Mouse (Mus musculus) cerebellum, adult 2 months (tissue): ENCODE measurements around the gene Rps27. TPM values are rescaled to one million over a fixed set of nuclear protein-coding genes. Genes with fewer than 3 reads are reported as not detected.

Source experiments
- DNase-seq, 2 experiments: peaks; one replicate each; pipeline ENCODE4 v3.0.0; 2021
- H3K27ac ChIP-seq: fragments of 200-500 bp; 2 replicates; pipeline ENCODE4 v1.5.1; 2012; ENCODE audit warnings: low read length, control low read depth, inconsistent platforms; ENCODE audit not compliant: insufficient read depth
- H3K27me3 ChIP-seq: fragments of 200-500 bp; 2 replicates; pipeline ENCODE4 v1.6.1; 2012; ENCODE audit warnings: inconsistent platforms, mild to moderate bottlenecking, low read length, moderate library complexity; ENCODE audit not compliant: control insufficient read depth, insufficient read depth
- H3K4me1 ChIP-seq: fragments of 200-500 bp; 2 replicates; pipeline ENCODE4 v1.6.1; 2011; ENCODE audit warnings: low read length; ENCODE audit not compliant: control insufficient read depth, insufficient read depth
- H3K4me3 ChIP-seq: fragments of 200-500 bp; replicated peaks from 2 replicates; pipeline ENCODE3; 2011; ENCODE audit warnings: mild to moderate bottlenecking, low read depth, low read length, control low read depth; ENCODE audit not compliant: insufficient read depth
- CTCF ChIP-seq: fragments of 200-500 bp; IDR thresholded peaks from 2 replicates; pipeline ENCODE4 v1.5.1; 2011; ENCODE audit warnings: low read depth, mild to moderate bottlenecking, control low read depth, low read length, moderate library complexity, borderline replicate concordance; ENCODE audit not compliant: insufficient read depth
- POLR2A ChIP-seq: fragments of 200-500 bp; IDR thresholded peaks from 2 replicates; pipeline ENCODE4 v1.6.1; 2011; ENCODE audit warnings: low read length, control low read depth, borderline replicate concordance; ENCODE audit not compliant: insufficient read depth
- WGBS: fragments of 180-500 bp; shearing (Covaris S2); methylation state at CpG from one replicate; pipeline ENCODE4 v1.1.7; 2018; 5-methylcytosine and 5-hydroxymethylcytosine counted together
- polyA plus RNA-seq: library from polyadenylated mRNA; depleted of rRNA; stranded (reverse); fragments of >200 nt; gene quantifications from 2 replicates; pipeline ENCODE4 v1.2.3, GENCODE M21; 2012

Gene Rps27
- polyA plus RNA-seq, 1 experiment: 1,060 TPM

DNA sequence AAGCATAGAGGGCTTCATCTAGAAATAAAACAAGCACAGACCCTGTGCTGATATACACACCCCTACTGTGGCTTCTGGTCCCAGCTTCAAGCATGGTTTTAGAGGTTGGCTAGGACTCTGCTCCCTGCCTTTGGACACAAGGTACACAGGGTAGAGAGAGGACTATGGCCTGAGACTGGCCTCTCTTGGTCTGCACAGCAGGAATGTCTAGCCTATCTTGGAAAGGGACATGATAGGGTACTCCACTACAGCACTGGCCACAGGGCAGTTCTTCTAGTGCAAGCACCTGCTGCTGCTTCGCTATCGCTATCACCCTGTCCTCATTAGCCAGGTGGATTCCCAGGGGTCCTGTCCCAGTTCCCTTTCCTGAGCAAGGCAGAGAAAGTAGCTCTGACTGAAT is 27.8 kb upstream of the Rps27 start:
- Histone ChIP-seq H3K4me1 (no peaks in the 10 kb centered on the region), H3K27me3 (no peaks in the 10 kb centered on the region), H3K4me3 (no peak overlapping the region), H3K27ac (no peak overlapping the region)
- DNase-seq: no peak
- TF ChIP-seq POLR2A: no peak
- no peak for TF ChIP-seq CTCF
- WGBS: 81% methylated on average over 2 of the region's 2 CpGs

DNA sequence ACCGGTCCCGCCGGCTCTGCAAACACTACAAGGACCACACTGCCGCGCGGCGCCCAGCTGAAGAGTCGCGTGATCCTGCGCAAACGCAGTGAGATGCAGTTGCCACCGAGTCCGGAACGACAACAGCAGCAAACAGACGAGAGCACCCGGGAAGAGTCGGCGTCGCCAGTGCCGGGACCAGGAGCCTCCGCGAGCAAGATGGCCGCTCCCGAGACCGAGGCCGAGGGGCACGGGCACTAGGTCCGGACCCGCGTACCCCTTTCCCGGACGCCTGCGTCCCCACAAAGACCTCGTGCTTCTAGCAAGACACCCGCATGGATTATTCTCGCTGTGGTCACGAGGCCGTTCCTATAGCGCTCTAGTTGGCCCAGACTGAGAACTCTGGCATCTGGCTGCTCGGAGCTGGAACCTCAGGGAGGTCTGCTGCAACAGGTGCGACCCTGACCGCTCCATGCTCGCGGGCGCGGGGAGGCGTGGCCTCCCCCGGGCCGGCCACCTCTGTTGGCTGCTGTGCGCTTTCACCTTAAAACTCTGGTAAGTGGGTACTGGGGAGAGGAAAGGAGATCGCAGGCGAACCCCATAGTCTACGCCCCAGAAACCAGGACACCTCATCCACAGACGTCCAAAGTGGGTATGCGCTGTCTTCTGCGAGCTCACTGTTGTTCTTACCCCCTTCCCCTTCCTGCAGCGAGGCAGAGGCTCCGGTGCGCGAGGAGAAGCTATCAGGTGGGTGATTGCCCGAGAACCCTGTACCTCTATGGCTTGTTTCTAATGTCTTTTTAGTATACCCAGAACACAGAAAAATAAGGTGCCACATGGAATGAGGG is 18.3 kb upstream of the Rps27 start, which contains the start of gene Jtb:
Jtb (plus strand) TSS at position 91 of the 827 bp plus-strand sequence.
- Histone ChIP-seq H3K4me1 (no peaks in the 10 kb centered on the region), H3K27me3 (no peaks in the 10 kb centered on the region), H3K4me3 (peak within 1 kb of the TSS; percentile 70), H3K27ac (no peak within 1 kb of the TSS)
- peak; percentile 93 to 95 for DNase-seq
- TF ChIP-seq POLR2A: peak; percentile 75
- no peak for TF ChIP-seq CTCF
- WGBS: under 1% methylated on average over 61 of the region's 61 CpGs

DNA sequence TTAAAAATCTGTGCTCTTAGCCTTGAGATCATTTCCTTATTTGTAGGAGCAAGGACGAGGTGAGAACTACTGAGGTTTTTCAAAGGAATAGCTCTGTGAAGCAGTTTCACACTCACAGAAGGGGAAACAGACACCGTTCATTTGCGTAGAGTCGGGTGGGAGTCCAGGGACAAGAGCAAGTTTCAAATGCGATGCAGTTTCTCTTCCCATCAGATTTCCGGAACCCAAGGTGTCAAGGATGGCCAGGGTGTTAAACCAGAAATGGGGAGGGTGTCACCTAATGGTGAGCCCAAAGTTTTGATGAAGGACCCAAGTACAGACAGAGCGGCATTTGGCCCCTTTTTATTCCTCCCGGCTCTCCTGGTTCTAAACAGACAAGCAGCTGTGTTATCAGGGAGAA is 17.6 kb upstream of the Rps27 start:
- no peaks in the 10 kb centered on the region for H3K4me1 ChIP-seq
- H3K27ac ChIP-seq: no peak overlapping the region
- no peak for DNase-seq
- peak overlapping the region; percentile 70 for H3K4me3 ChIP-seq
- 15% methylated on average over 8 of the region's 8 CpGs for WGBS
- no peak for TF ChIP-seq POLR2A
- no peak for TF ChIP-seq CTCF
- no peaks in the 10 kb centered on the region for H3K27me3 ChIP-seq

GRCm38 (mm10) chr3:90224331-90224730 is 10.9 kb upstream of the Rps27 start:
- WGBS: 69% methylated on average over 10 of the region's 10 CpGs
- Histone ChIP-seq H3K27me3 (no peaks in the 10 kb centered on the region), H3K27ac (no peak overlapping the region), H3K4me1 (no peaks in the 10 kb centered on the region; the same call in 1 of the 2 replicates), H3K4me3 (no peak overlapping the region)
- no peak for DNase-seq
- TF ChIP-seq CTCF: no peak
- no peak for TF ChIP-seq POLR2A

DNA sequence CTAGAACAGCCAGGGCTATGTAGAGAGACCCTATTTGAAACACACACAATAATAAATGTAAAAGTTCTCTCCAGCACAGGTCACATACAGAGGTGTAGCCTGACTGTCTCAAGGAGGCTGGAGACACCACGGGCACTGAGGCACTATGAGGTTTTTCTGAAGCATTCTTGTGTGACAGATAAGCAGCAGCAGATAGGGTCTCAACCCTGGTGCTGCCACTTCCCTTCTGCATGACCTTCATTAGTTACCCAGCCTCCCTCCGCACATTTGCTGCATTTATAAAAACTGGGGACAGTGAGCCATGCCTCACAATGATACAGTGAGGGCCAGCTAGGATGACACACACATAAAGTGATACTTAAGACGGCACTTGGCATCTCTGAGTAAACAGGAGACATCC is 9.5 kb upstream of the Rps27 start:
- no peak for TF ChIP-seq CTCF
- no peak for TF ChIP-seq POLR2A
- no peaks in the 10 kb centered on the region; the same call in 1 of the 2 replicates for H3K4me1 ChIP-seq
- H3K27ac ChIP-seq: no peak overlapping the region
- WGBS: 90% methylated on average over 3 of the region's 3 CpGs
- DNase-seq: no peak
- no peak overlapping the region for H3K4me3 ChIP-seq
- no peaks in the 10 kb centered on the region for H3K27me3 ChIP-seq

DNA sequence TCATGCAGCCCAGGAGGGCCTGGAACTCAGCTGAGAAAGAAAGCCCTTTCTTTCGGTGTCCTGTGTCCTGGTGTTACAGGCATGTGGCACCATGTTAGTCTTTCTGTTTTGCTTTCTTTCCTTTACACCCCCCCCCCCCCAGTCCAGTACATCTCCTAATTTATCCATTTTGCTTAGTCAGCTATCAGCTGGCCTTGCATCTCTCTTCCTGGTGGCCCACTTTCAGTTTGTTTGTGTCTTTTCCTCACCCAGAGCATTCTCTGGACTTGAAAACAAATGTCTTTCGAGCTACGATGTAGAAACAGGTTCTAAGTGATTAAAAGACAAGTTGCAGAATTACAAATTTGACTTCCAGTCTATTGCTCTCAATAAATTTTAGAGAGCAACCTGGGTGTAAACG is 9.0 kb upstream of the Rps27 start:
- Histone ChIP-seq H3K27ac (no peak overlapping the region), H3K4me3 (no peak overlapping the region), H3K27me3 (no peaks in the 10 kb centered on the region), H3K4me1 (no peaks in the 10 kb centered on the region; the same call in 1 of the 2 replicates)
- 90% methylated on average over 4 of the region's 4 CpGs for WGBS
- TF ChIP-seq POLR2A (no peak), CTCF (no peak)
- DNase-seq: no peak

DNA sequence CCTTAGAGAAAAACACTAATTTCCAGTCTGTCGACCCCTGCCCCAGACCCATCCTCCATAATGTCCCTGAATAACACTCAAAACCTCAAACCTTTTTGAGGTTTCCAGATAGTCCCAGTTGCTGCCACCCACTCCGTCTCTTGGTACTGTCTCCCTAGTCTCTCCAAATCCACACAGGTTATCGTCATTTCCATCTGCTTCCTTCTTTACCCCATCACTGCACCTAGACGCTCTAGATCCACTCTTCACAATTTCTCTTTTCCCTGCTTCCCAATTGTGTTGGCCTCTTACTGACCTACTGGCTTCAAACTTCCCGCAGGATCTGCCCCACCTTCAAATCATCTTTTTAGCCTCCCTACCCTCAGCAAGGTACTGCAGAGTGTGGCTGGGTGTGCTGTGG is 7.7 kb upstream of the Rps27 start:
- TF ChIP-seq POLR2A (no peak), CTCF (no peak)
- no peak overlapping the region for H3K27ac ChIP-seq
- 45% methylated on average over 5 of the region's 5 CpGs for WGBS
- no peaks in the 10 kb centered on the region for H3K27me3 ChIP-seq
- no peaks in the 10 kb centered on the region; the same call in 1 of the 2 replicates for H3K4me1 ChIP-seq
- H3K4me3 ChIP-seq: no peak overlapping the region
- no peak for DNase-seq

- H3K4me3 ChIP-seq: peak overlapping the region; percentile 37
- TF ChIP-seq POLR2A: no peak
- no peak for TF ChIP-seq CTCF
- no peaks in the 10 kb centered on the region; the same call in 1 of the 2 replicates for H3K4me1 ChIP-seq
- peak; percentile 50 to 51 for DNase-seq
- WGBS: 2% methylated on average over 20 of the region's 20 CpGs
- no peak overlapping the region for H3K27ac ChIP-seq
- no peaks in the 10 kb centered on the region for H3K27me3 ChIP-seq
These were observed 7.1 kb upstream of the Rps27 start for GRCm38 (mm10) chr3:90220531-90220951.

DNA sequence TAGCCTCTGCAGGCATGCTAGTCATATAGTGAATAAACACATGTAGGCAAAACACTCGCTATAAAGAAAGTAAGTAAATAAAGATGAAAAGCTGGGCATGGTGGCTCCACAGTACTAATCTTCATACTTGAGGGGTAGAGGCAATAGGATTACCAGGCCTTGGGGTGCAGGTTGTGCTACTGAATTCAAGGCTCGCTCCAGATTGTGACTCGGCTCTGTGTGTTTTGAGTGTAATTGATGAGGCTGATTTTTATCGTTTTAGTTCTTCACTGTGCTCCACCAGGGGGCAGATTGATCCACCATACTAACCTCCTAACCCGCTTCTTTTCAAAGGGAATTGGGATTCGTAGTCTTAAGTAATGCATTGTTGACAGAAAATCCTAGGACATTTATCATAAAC is 6.6 kb upstream of the Rps27 start:
- 9% methylated on average over 6 of the region's 6 CpGs for WGBS
- Histone ChIP-seq H3K4me3 (no peak overlapping the region), H3K4me1 (no peaks in the 10 kb centered on the region; the same call in 1 of the 2 replicates), H3K27me3 (no peaks in the 10 kb centered on the region), H3K27ac (no peak overlapping the region)
- TF ChIP-seq CTCF (peak; percentile 41; the same call in 1 of the 2 replicates), POLR2A (no peak)
- DNase-seq: peak; percentile 61 to 62
